Mouse (Mus musculus): ENCODE data around the gene Gpr1. TPM values are rescaled to one million over a fixed set of nuclear protein-coding genes. Genes with fewer than 3 reads are reported as not detected.

Gpr1 gene
- polyA plus RNA-seq, 1 experiment = 0.02 TPM

- TF ChIP-seq POLR2A (IDR thresholded peaks at IDR 0.05; ENCODE audit: insufficient read length, low read depth) (no peak), E2F4 (IDR thresholded peaks at IDR 0.05; ENCODE audit: insufficient read depth) (no peak), MAX (IDR thresholded peaks at IDR 0.05; ENCODE audit: low read depth) (no peak), USF1 (IDR thresholded peaks at IDR 0.05; ENCODE audit: low read depth) (no peak), TCF12 (IDR thresholded peaks at IDR 0.05; ENCODE audit: insufficient read depth, poor library complexity, severe bottlenecking) (no peak), REST (IDR thresholded peaks at IDR 0.05; ENCODE audit: insufficient read depth, insufficient read length) (no peak), MYOD1 (IDR thresholded peaks at IDR 0.05; ENCODE audit: control insufficient read depth in 1 of 3, insufficient read length in 2 of 3, low read depth in 2 of 3) (no peak), POLR2AphosphoS2 (IDR thresholded peaks at IDR 0.05; ENCODE audit: insufficient read length, low read depth) (no peak), TCF3 (IDR thresholded peaks at IDR 0.05; ENCODE audit: insufficient read length, low read depth) (no peak)
- Histone ChIP-seq H3K4me2 (ENCODE audit: low read depth) (no peak overlapping the region), H3K36me3 (ENCODE audit: control insufficient read depth, insufficient read depth) (no peaks in the 10 kb centered on the region), H3K27me3 (ENCODE audit: control insufficient read depth, insufficient read depth, insufficient read length) (no peaks in the 10 kb centered on the region), H3K4me3 (no peak overlapping the region), H3ac (ENCODE audit: control insufficient read depth, insufficient read length) (no peak overlapping the region), H3K79me2 (ENCODE audit: control insufficient read depth, insufficient read depth) (no peaks in the 10 kb centered on the region)
Measured at GRCm38 (mm10) chr1:63204660-63205394, 9.5 kb downstream of the Gpr1 start.

GRCm38 (mm10) chr1:63203950-63204659 lies 10.2 kb downstream of the Gpr1 start:
- no peaks in the 10 kb centered on the region for H3K27me3 ChIP-seq (ENCODE audit: control insufficient read depth, insufficient read depth, insufficient read length)
- H3ac ChIP-seq (ENCODE audit: control insufficient read depth, insufficient read length) = no peak overlapping the region
- H3K4me3 ChIP-seq = no peak overlapping the region
- TF ChIP-seq E2F4 (IDR thresholded peaks at IDR 0.05; ENCODE audit: insufficient read depth) (no peak), REST (IDR thresholded peaks at IDR 0.05; ENCODE audit: insufficient read depth, insufficient read length) (no peak), MYOG (IDR thresholded peaks at IDR 0.05; ENCODE audit: control insufficient read depth in 1 of 3, insufficient read depth in 1 of 3, insufficient read length in 2 of 3, low read depth in 2 of 3) (no peak), USF1 (IDR thresholded peaks at IDR 0.05; ENCODE audit: low read depth) (no peak), MYOD1 (IDR thresholded peaks at IDR 0.05; ENCODE audit: control insufficient read depth in 1 of 3, insufficient read length in 2 of 3, low read depth in 2 of 3) (no peak), TCF12 (IDR thresholded peaks at IDR 0.05; ENCODE audit: insufficient read depth, poor library complexity, severe bottlenecking) (no peak), MAX (IDR thresholded peaks at IDR 0.05; ENCODE audit: low read depth) (no peak)
- H3K79me2 ChIP-seq (ENCODE audit: control insufficient read depth, insufficient read depth) = no peaks in the 10 kb centered on the region
- no peaks in the 10 kb centered on the region for H3K36me3 ChIP-seq (ENCODE audit: control insufficient read depth, insufficient read depth)
- no peak overlapping the region for H3K4me2 ChIP-seq (ENCODE audit: low read depth)

- Histone ChIP-seq H3K27me3 (ENCODE audit: control insufficient read depth, insufficient read depth, insufficient read length) (no peaks in the 10 kb centered on the region), H3K4me2 (ENCODE audit: low read depth) (no peak overlapping the region), H3K36me3 (ENCODE audit: control insufficient read depth, insufficient read depth) (no peaks in the 10 kb centered on the region), H3K79me2 (ENCODE audit: control insufficient read depth, insufficient read depth) (no peaks in the 10 kb centered on the region), H3K4me3 (no peak overlapping the region), H3ac (ENCODE audit: control insufficient read depth, insufficient read length) (no peak overlapping the region)
- TF ChIP-seq MYOG (IDR thresholded peaks at IDR 0.05; ENCODE audit: control insufficient read depth in 1 of 3, insufficient read depth in 1 of 3, insufficient read length in 2 of 3, low read depth in 2 of 3) (no peak), MYOD1 (IDR thresholded peaks at IDR 0.05; ENCODE audit: control insufficient read depth in 1 of 3, insufficient read length in 2 of 3, low read depth in 2 of 3) (no peak), USF1 (IDR thresholded peaks at IDR 0.05; ENCODE audit: low read depth) (no peak), MAX (IDR thresholded peaks at IDR 0.05; ENCODE audit: low read depth) (no peak), TCF3 (IDR thresholded peaks at IDR 0.05; ENCODE audit: insufficient read length, low read depth) (no peak), POLR2AphosphoS2 (IDR thresholded peaks at IDR 0.05; ENCODE audit: insufficient read length, low read depth) (no peak), REST (IDR thresholded peaks at IDR 0.05; ENCODE audit: insufficient read depth, insufficient read length) (no peak), TCF12 (IDR thresholded peaks at IDR 0.05; ENCODE audit: insufficient read depth, poor library complexity, severe bottlenecking) (no peak), E2F4 (IDR thresholded peaks at IDR 0.05; ENCODE audit: insufficient read depth) (no peak)
Measured at GRCm38 (mm10) chr1:63203471-63203870, 10.9 kb downstream of the Gpr1 start.

GRCm38 (mm10) chr1:63201672-63202071 lies 12.7 kb downstream of the Gpr1 start:
- H3K27me3 ChIP-seq (ENCODE audit: control insufficient read depth, insufficient read depth, insufficient read length) = no peaks in the 10 kb centered on the region
- no peak overlapping the region for H3K4me3 ChIP-seq
- H3K4me2 ChIP-seq (ENCODE audit: low read depth) = no peak overlapping the region
- no peak overlapping the region for H3ac ChIP-seq (ENCODE audit: control insufficient read depth, insufficient read length)
- H3K79me2 ChIP-seq (ENCODE audit: control insufficient read depth, insufficient read depth) = no peaks in the 10 kb centered on the region
- TF ChIP-seq MYOG (IDR thresholded peaks at IDR 0.05; ENCODE audit: control insufficient read depth in 1 of 3, insufficient read depth in 1 of 3, insufficient read length in 2 of 3, low read depth in 2 of 3) = no peak
- TF ChIP-seq CEBPB (IDR thresholded peaks at IDR 0.05; ENCODE audit: insufficient read depth, poor library complexity, severe bottlenecking) = peak; percentile 24; the same call in 1 of the 2 replicates
- H3K36me3 ChIP-seq (ENCODE audit: control insufficient read depth, insufficient read depth) = no peaks in the 10 kb centered on the region

- TF ChIP-seq SRF (IDR thresholded peaks at IDR 0.05; ENCODE audit: control insufficient read depth, insufficient read length, low read depth) (no peak), MYOD1 (IDR thresholded peaks at IDR 0.05; ENCODE audit: control insufficient read depth in 1 of 3, insufficient read length in 2 of 3, low read depth in 2 of 3) (no peak), CEBPB (IDR thresholded peaks at IDR 0.05; ENCODE audit: insufficient read depth, poor library complexity, severe bottlenecking) (no peak), TCF12 (IDR thresholded peaks at IDR 0.05; ENCODE audit: insufficient read depth, poor library complexity, severe bottlenecking) (no peak), MYOG (IDR thresholded peaks at IDR 0.05; ENCODE audit: control insufficient read depth in 1 of 3, insufficient read depth in 1 of 3, insufficient read length in 2 of 3, low read depth in 2 of 3) (no peak), E2F4 (IDR thresholded peaks at IDR 0.05; ENCODE audit: insufficient read depth) (no peak), POLR2AphosphoS2 (IDR thresholded peaks at IDR 0.05; ENCODE audit: insufficient read length, low read depth) (no peak), MAX (IDR thresholded peaks at IDR 0.05; ENCODE audit: low read depth) (no peak), USF1 (IDR thresholded peaks at IDR 0.05; ENCODE audit: low read depth) (no peak), TCF3 (IDR thresholded peaks at IDR 0.05; ENCODE audit: insufficient read length, low read depth) (no peak), POLR2A (IDR thresholded peaks at IDR 0.05; ENCODE audit: insufficient read length, low read depth) (no peak), REST (IDR thresholded peaks at IDR 0.05; ENCODE audit: insufficient read depth, insufficient read length) (no peak)
- no peak overlapping the region for H3ac ChIP-seq (ENCODE audit: control insufficient read depth, insufficient read length)
Measured at GRCm38 (mm10) chr1:63200322-63200721, 14.0 kb downstream of the Gpr1 start.

More at GRCm38 (mm10) chr1:63200322-63200721, 14.0 kb downstream of the Gpr1 start:
- no peak overlapping the region for H3K4me3 ChIP-seq
- H3K79me2 ChIP-seq (ENCODE audit: control insufficient read depth, insufficient read depth) = no peaks in the 10 kb centered on the region
- H3K4me2 ChIP-seq (ENCODE audit: low read depth) = no peak overlapping the region
- no peaks in the 10 kb centered on the region for H3K27me3 ChIP-seq (ENCODE audit: control insufficient read depth, insufficient read depth, insufficient read length)
- H3K36me3 ChIP-seq (ENCODE audit: control insufficient read depth, insufficient read depth) = no peaks in the 10 kb centered on the region
